Mouse (Mus musculus) thymus, postnatal 14 days (tissue): ENCODE measurements around the gene Pin1.

Source experiments
- DNase-seq: peaks from one replicate; pipeline ENCODE4 v3.0.0; 2021

Gene Pin1

GRCm38 (mm10) chr9:20651602-20652259 lies at the start of gene Pin1:
Gene Pin1, plus strand, starts transcription at chr9:20652095.
- peak; percentile 97 for DNase-seq

GRCm38 (mm10) chr9:20606269-20606668 lies 45.6 kb upstream of the Pin1 start:
- peak; percentile 10 for DNase-seq

DNA sequence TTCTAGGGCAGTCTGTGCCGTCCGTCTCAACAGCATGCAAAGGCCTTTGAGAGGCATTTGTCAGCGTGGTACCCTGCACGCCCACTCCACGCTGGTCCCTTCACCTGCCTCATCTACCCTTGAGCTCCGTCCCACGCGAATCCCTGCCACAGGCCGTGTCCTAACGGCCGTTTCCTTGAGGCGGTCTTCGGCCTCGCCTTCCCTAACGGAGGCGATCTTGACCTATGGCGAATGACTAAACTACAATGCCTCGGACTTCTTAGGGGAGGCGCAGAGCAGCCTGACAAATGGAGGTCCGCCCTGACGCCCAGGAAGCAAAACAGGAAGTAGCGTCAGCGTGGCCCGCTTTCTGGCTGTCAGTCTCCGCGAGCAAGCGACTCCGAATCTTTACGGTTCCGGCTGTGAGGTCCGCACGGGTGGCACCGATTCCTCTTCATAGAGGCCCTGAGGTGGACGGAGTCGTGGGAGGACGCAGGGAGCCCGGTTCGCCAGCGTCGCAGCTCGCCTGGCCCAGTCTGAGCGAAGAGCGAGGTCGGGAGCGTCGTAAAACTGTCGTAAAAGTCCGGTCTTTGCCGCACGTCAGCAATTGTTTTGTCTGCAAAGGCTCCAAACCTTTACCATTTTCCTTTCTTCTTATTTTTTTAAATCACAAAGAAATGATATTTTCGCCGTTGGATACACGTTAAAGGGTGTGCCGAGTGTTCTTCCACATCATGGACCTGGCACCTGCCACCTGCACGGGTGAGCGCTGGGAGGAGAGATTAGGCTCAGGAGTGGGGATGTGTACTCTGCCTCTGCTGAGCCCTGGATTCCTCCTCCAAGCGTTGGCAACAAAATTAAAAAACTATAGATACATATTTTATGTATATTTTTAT lies 44.6 kb upstream of the Pin1 start:
- DNase-seq: peak; percentile 85

DNA sequence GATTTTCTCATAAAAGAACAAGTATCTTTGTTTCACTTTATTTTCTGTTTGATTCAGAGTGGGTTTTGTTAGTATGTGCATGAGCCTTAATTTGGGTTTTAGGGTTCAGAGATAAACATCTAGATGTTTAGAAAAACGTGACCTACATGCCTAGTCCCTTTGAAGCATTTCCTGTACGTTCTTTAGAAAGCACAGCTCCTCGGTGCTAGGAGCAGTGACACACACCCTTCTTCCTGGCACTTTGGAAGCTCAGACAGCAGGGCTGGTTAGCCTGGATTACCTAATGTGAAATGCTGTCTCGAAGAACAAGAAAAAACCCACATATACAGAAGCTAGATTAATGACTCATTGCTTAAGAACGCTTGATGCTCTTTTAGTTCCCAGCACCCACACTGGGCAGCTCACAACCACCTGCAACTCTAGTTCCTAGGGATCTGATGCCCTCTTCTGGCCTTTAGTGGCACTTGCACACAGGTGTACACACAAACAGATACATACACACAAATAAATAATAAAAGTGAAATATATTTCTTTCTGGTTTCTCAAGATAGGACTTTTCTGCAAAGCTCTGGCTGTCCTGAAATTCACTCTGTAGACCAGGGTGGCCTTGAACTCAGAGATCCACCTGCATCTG lies 41.9 kb upstream of the Pin1 start:
- DNase-seq: peak; percentile 42

DNA sequence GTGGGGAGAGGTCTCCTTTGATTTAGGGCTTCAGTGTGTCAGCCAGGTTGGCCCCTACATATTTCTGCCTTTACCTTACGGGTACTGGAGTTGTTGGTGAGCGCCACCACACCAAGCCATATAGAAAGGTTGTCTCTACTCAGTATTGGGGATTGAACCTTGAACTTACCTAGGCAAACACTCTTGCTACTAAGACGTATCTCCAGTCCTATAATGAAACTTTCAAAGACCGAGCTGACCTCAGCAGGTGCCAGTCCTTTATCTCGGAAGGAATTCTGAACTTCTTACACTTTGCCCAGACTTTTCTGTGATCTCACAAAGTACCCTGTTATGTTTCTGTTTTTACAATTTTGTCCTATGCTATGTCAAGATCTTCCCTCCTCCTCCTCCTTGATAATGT lies 39.9 kb upstream of the Pin1 start:
- DNase-seq: no peak

DNA sequence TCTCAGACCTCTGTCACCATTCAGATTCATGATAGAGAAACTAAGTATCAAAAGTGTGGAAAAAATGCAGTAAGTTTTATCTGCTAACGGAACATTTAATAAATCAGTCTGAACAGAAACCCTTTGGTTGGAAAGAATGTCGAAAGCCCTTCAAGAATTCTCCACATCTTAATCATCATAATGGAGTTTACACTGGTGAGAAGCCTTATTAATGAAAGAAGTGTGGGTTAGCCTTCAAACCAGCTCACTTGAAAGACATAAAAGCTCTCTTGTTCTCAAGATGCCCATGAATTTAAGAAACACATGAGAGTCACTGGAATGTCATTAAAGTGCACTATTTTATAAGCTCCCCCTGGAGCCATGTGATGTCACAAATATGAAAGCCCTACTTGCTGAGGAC lies 35.2 kb upstream of the Pin1 start:
- DNase-seq: no peak

DNA sequence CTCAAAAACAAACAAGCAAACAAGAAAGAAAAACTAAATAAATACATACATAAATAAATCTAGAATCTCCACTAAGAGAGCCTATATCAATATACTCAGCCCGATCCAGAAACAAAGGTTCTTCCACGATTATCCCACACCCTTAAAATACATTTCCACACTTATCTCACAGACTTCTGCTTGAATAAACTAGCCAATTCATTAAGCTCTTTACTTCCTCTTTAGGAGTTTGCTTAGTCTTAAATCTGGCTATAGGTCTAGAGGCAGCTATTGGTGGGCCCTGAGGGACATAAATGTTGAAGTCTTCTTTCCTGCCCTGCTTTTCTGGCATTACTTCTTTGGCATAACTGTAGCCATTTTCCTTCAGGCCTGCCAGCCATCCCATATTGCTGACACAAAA lies 20.6 kb upstream of the Pin1 start:
- DNase-seq: no peak

GRCm38 (mm10) chr9:20635676-20636075 lies 16.2 kb upstream of the Pin1 start:
- peak; percentile 71 for DNase-seq

- DNase-seq: peak; percentile 94
Measured at GRCm38 (mm10) chr9:20636256-20636655, 15.6 kb upstream of the Pin1 start.

DNA sequence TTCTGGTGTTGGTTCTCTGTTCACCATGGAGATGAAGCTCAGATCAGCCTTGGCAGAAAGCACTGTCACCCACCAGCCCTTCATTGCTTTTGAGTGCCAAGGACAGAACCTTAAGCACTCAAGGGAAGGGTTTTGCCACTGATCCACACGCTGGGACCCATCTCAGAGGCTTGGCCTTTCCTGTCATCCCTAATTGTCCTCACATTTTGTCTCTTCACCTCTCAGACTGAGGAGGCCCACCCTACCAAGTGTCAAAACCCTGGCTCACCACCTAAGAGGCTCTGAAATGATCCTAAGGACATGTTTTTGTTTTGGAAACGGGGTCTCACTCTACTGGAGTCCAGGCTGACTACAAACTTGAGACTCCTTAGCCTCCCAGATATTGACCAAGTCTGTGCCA lies 15.1 kb upstream of the Pin1 start:
- DNase-seq: peak; percentile 46

GRCm38 (mm10) chr9:20638552-20638951 lies 13.3 kb upstream of the Pin1 start:
- DNase-seq: peak; percentile 41

- DNase-seq: peak; percentile 68
Measured at GRCm38 (mm10) chr9:20639486-20639885, 12.4 kb upstream of the Pin1 start.

- DNase-seq: peak; percentile 40
Measured at GRCm38 (mm10) chr9:20641501-20641900, 10.4 kb upstream of the Pin1 start.

DNA sequence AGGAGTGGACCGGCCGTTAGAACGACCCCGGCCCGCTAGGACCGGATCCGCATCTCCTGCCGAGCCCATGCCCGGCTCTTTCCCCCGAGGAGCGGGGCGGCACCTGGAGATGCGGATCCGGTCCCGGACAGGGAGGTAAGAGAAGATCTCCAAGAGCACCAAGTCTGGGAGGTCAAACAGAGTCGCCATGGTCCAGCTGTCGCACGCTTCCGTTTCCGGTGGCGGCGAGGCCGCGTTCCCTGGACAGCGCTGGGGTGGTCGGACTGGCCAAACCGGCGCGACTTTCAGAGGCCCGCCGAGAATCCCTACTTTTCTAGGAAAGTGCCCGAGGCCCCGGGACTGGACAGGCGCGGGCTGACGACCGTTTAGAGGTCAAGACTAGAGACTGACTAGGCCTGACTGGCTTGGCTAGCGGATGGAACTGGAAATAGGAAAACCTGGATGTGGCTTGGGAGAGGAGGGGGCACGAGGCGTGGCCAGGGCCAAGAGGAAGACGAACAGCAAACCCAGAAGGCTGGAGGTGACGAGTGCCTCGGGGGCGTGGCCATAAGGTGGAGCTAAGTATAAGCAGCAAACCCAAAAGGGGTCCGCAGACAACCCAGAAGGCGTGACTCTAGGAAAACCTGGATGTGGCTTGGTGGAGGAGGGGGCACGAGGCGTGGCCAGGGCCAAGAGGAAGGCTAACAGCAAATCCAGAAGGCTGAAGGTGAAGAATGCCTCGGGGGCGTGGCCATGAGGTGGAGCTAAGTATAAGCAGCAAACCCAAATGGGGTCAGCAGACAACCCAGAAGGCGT lies 9.6 kb upstream of the Pin1 start, which contains the start of gene Ubl5:
TSS of gene Ubl5 (plus strand) at position 778 of the 795 bp plus-strand sequence.
- peak; percentile 98 for DNase-seq

DNA sequence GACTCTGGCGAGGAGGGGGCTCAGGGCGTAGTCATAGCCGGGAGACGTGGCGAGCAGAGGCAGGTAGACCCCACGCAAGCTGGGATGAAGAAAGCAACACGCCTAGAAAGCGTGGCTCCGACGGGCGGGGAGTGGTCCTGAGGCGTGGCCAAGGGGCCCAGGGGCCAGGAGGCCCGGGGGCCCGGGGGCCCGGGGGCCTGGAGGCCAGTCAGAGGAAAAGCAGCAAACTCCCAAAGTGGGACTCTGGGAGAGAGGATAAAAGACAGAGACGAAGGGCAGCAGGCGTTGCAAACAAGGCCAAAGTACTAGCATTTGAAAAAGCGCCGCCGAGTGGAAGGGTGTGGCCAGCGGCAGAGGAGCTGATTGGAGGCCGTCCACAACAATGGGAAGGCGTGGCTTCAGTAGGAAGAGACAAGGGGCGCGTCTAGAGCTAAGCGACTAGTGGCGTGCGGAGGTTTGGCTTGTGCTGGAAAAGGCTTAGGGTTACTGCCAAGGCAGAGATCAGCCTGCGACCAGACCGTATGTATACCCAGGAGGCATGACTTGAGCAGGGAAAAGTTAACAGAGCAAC lies 8.9 kb upstream of the Pin1 start:
- peak; percentile 94 for DNase-seq

GRCm38 (mm10) chr9:20643781-20644180 lies 8.1 kb upstream of the Pin1 start:
- no peak for DNase-seq

- peak; percentile 75 for DNase-seq
Measured at GRCm38 (mm10) chr9:20644360-20645081, 7.4 kb upstream of the Pin1 start, which contains the start of gene Fbxl12. Gene Fbxl12, minus strand, starts transcription at chr9:20644767.

GRCm38 (mm10) chr9:20645121-20645520 lies 6.8 kb upstream of the Pin1 start:
- DNase-seq: no peak

DNA sequence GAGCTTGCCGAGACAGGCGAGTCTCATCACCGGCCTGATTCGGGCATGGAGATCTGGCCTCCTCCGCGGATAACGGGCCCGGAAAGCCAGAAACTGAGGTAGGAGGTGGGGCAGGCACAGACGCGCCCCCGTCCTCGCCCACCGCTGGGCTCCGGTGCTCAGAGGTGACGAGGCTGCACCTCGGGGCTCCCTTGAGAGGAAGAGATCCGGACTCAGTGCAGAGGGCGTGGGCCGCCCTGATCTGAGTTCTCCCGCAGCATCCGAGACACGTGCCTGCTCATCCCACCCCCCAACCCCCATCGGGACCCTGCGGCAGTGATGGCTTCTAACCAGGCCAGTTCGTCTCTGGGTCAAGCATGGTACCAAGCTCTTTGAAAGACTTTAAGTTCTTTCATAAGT lies 364 bp downstream of the Pin1 start:
- no peak for DNase-seq

DNA sequence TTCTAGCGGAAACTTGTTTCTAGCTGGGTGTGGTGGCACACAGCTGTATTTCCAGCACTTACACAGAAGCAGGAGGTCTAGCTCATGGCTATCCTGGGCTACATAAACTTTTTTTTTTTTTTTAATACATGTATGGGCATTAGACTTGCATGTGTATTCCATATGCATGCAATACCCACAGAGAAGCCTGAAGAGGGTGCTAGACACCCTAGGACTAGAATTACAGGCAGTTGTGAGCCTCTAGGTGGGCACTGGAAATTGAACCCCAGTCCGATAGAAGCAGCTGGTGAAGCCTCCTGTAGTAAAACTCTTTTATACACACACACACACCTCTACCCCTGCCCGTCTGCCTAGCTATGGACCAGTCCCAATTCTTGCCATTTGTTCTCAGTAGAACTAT lies 2.0 kb downstream of the Pin1 start:
- DNase-seq: no peak

GRCm38 (mm10) chr9:20657546-20657945 lies 5.7 kb downstream of the Pin1 start:
- no peak for DNase-seq

- DNase-seq: peak; percentile 78
Measured at GRCm38 (mm10) chr9:20662325-20662724, 10.4 kb downstream of the Pin1 start.
